Mouse (Mus musculus) CH12F3 (cell line): Measurements from ENCODE around the gene Arhgef26.

Experiments used
- in situ Hi-C: fragments of 300-500 bp; cut with MboI; formaldehyde crosslinking; loops from 2 replicates; pipeline ENCODE4 v1.14.3; 2020; ENCODE audit warnings: low sequenced_read_pairs

Arhgef26 gene

DNA sequence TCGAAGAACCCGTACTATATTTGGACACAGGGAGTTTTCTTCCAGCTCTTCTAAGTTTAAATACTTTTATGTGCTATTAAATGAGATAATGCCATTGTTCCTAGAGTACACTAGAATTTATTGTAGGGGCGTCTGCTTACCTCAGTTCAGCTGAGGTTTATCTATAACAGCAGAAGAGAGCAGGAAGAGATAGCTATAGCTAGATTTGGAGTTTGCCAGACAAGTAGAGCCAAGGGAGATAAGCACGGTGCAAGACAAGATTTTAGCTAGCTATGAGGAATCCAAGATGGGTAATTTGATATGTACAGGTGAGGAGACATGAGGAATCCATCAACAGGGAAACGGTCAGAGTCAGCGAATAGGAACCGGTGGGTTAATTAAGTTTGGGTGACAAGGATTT lies 108.1 kb downstream of the Arhgef26 start:
- in situ Hi-C loops: no loop called here

DNA sequence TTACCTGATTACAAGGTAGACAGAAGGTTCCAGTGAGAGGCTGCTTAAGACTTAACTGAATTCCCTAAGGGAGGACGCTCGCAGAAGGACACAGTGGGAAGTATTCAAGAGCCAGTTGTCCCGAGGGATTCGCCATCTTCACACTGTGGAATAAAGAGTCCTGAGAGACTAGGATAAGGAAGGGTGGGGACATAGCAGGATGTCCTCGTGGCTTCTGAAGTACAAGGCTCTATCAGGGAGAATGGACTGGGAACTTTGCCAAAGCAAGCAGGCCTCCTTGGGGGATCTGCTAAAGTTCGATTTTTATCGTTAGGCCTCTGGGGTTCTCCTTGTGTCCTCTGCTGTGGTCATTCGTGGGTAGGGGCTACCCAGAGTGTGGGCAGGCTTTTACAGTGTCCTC lies 109.0 kb downstream of the Arhgef26 start:
- in situ Hi-C loops: no loop called here

DNA sequence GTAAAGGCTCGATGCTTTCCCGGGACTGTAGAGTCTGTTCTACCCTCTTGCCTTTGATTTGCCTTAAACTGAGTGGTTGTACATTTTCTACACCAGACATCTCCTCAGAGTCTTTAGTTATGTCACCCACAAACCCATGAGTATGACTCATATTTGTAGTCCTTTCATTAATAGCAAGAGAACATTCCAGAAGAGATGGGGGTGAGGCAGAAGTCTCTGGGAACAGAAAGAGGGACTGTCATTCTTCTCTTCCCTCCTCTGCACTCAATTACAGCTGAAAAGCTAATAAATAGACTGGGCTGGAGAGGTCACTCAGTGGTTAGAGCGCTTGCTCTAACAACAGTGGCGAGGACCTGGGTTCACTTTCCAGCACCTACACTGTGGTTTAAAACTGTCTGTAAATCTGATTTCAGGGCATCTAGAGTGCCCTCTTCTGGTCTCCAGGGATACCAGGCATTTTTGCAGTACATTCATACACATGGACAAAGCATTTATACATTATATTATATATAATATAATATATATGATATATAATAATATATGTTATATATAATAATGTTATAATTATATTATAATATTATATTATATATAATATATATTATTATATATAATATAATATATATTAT lies 111.8 kb downstream of the Arhgef26 start:
- in situ Hi-C loops: no loop called here

DNA sequence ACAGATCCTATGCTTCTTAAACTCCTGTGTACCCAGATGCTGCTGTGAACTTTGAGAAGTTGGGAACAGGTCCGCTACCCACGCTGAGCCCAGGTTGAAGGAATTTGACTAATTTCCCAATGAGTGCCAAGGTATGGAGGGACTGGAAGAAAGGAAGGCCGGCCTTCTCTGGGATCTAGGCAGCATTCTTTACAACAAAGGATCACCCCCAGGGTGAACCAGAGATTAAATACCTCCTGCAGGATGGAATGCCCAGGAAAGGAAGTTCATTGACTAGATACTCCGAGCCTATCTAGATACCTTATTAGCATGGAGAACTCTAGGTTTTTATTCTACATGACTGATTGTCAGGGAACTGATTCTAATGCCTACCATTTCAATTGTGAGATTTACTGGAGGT lies 114.8 kb downstream of the Arhgef26 start:
- in situ Hi-C loops: no loop called here

DNA sequence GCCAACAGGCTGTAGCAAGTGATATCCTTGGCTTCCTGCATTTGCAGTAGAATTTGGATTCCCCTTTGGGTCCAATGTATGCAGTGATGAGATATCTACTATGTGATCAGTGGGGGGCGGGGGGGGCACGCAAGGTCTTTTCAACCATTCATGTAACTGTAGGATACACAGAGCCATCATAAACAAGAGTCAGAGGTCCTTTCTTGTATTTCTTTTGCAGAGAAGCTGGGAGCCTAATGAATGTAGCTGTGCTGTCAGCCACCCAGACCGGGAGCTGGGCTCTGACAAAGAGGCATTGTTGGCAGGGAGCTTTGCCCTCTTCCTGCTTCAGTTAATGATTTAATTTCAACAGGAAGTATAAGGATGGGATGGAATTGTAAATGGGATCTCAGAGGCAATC lies 116.0 kb downstream of the Arhgef26 start:
- in situ Hi-C loops: no loop called here

DNA sequence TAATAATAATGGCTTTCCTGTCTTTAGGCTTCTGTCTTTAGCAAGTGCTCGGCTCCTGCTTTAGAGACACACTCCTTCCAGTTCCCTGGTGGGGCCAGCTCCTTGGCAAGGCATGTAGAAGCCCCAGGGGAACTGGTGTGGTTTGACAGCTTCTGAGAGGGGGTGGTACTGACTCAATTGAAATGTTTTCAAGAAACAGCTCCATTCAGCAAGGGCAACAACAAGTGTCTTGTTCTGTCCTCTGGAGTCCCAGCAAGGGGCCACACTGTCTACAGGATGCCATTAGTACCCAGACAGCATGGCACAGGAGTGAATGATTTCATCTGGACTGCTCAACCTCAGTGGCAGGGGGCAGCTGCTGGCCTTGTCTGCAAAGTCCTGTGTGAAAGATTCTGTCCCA lies 117.7 kb downstream of the Arhgef26 start:
- in situ Hi-C loops: no loop called here

DNA sequence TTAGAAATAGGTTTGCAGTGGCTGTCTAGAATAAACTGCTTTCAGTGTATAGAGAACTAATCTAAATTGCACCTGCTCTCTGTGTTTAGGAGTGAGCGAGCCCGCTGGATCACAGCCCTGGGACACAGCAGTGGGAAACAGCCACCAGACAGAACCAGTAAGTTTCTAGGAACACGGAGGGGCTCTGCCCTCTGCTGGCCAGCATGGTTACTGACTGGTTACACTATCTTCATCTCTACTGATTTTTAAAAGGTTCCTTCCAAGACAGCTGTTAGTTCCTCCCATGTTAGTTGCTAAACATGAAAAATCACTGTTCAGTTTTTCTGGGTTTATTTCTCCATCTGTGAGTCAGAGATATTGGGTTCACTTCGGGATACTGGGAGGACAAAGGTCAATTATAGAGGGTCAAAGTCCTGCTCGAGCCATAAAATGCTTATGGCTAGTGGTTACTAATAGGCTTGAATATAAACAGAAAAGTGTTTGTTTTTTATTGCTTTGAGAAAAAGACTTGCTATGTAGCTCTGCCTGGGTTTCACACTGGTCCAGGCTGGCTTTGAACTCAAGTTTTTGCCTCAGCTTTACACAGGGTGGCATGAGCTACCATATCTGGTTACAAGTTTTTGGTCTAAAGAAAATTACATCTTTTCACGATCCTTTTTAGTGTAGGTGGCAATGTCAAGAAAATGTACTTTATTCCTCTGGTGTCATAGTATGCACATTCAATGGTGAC lies 120.3 kb downstream of the Arhgef26 start:
- in situ Hi-C loops: no loop called here

DNA sequence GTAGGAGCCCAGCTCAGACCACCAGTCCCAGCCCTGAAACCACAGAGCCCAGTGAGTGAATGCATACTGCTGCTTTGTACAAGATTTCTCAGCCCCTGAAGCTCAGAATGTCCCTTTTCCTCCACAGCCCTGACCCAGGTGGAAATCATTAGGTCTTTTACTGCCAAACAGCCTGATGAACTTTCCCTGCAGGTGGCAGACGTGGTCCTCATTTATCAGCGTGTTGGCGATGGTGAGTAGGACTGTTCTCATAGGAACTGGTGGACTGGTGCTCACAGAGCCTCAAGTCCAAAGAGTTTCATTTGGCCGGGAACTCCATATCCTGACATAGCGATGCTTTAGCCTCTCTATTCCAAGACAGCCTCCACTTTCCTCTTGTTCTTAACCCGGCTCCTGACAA lies 121.3 kb downstream of the Arhgef26 start:
- in situ Hi-C loops: no loop called here

DNA sequence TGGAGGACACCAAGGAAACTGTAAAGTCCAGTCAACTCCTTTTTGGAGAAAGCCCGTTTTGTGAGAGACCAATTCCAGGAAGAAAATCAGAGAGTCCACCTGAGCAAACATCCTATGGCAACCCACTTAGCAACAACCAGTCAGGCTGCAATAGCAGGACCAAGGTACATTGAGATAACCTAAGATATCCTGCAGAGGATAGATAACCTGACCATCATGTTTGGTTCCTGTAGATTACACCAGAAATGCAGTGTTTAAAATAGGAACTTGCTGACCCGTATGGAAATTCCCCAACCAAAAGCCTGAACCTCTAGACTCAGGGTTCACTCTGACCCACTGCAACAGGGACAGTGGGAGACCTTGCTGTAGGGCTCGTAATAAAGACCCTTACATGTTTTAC lies 126.1 kb downstream of the Arhgef26 start:
- in situ Hi-C loops: no loop called here

DNA sequence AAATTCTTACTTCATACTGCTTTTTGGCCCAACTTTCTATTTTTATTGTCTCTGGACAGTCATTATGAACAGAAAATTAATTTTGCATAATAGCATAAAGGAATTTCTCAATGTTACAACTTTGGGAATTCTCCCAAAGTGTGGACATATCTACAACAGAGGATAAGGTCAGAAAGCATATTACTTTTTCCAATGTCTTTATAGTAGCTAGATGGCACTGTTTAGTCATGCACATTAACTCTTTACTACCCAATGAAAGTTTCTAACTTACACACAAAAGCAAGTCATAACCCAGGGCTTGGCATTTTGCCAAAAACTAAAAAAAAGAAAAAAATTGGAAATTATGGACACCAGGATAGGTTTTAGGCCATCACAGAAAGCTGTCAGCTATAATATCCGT lies 132.0 kb downstream of the Arhgef26 start:
- in situ Hi-C loops: no loop called here

DNA sequence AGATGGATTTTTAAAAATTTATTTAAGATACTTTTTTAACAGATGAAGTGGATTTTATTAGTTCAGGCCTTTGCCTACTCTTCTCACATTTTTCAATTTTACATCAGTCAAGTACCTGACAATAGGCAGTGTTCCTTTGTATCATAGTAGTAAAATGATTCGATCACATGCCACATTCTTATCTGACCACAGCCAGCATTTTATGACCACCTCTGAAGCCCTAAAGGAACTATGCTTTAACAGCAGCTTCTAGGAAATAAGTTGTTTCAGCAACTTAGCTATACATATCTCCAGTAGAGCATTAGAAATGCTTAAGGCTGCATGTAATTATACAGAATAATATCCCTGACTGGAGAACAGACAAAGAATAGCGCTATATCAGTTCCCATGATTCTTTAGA lies 146.2 kb downstream of the Arhgef26 start:
- in situ Hi-C loops: loop anchor here (25.0 kb wide), 1 partner anchor 1503 kb away; the partner anchor contains the start of gene Gmps

DNA sequence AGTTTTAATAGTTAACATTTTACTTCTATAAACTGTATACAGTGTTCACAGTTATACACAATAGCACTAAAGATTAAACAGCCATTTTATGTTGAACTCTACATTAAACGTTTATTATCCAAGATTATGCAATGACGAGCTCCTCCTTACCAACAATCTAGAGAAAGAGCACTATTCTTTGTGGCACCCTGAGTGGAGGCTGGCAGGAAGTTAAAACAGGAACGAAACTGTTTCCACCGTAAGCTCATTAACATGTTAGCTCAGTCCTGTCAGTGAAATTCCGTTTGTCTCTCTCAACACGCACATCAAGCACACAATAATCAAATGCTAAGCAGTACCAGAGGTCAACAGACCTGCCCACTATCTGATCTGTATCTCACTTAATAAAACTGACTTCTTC lies 154.4 kb downstream of the Arhgef26 start:
- in situ Hi-C loops: loop anchor here (25.0 kb wide), 1 partner anchor 1495 kb away; the partner anchor contains the start of gene Gmps

DNA sequence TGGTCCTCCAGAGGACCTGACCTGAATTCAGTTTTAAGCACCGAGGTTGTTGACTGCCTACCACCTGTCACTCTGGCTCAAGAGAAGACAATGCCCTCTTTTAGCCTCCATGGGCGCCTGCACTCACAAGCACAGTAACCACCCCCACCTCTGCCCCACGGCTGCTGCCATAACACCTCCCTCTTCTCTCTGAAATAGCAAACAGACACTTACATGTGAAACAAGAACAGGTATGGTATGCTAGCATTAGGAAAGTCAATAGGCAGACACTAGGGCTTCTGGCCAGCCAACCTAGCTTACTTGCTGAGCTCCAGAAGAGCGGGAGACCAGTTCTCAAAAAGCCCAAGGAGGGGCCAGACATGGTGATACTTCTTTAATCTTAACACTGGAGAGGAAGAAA lies 161.2 kb downstream of the Arhgef26 start:
- in situ Hi-C loops: loop anchor here (25.0 kb wide), 1 partner anchor 1488 kb away; the partner anchor contains the start of gene Gmps

DNA sequence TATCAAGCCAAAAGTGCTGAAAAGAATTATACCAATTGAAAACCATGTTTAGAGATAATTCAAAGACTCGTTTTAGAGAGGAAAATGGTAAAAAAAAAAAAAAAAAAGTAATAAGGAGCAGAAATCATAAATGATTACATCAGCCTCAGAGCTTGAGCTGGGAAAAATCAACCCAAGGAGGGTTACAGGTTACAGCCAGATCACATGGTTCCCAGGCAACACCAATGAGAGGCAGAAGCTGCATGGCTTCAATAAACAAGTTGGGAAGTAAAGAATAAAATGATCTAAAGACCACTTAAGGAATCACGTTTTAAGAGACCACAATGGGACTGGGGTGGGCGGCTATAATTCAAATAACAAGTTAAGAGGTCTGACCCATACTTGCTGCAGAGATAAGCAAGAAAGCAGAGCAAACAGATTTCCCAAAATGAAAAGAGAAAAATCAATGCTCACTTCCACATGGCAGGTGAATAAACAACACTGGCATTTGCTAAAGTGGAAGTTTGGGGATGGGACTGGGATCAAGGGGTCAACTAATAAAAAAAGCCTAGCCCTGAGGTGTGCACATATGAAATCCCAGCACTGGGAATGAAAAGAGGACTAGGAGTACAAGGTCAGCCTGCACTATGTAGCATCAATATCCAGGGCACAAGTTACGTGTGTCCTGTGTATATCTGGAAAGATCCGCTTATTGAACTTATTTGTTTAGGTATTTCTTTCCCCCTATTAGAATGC lies 167.2 kb downstream of the Arhgef26 start:
- in situ Hi-C loops: no loop called here

DNA sequence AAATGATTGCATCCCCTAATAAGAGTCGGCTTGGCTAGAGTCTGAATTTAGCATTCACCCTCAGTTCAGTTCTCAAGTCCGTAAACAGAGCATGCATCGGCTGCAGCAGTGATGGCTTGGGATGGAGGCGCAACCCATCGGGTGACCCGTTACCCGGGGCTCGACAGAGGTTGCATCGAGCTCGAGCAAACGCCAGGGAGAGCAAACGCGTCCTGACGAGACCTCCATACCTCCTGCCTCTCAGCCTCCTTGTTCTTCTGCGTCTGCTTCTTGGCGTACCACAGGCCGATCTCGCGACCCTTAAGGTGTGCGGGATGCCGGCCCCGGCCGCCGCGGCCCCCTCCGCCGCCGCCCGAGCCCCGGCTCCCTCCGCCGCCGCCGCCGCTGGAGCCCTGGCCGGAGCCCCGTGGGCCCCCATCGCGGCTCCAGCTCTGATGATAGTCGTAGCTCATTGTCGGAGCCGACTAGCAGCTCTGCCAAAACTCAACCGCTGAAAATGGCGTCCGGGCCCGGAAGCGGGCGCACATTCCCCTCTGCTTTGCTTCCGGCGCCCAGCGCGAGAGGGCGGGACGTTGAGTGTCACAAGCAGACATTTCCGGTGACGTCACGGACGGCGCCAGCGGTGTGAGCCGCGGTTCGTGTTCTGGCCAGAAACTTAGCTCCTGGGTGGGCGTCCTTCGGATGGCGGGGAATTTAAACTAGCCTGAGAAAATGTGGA lies 168.5 kb downstream of the Arhgef26 start, which contains the start of gene Dhx36:
Dhx36 (minus strand) TSS at position 517 of the 718 bp plus-strand sequence.
- in situ Hi-C loops: no loop called here

DNA sequence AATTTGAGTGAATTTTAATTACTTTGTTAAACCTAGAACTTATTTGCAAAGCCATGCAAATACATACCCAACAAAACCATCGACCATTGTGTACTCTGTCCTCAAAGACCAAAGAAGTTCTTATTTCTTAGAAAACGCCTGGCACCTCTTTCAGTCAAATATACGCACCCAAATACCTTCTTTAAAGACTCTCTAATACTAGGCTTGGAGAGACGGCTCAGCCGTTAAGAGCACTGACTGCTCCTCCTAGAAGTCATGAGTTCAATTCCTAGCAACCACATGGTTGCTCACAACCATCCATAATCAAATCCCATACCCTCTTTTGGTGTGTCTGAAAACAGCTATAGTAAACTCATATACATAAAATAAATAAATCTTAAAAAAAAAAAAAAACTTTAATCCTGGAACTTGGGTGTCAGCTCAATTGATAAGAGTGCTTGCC lies 169.1 kb downstream of the Arhgef26 start:
- in situ Hi-C loops: no loop called here
